Mouse (Mus musculus) lung, postnatal 0 days (tissue): ENCODE results near the gene Tmem202.

Source experiments
- CTCF ChIP-seq: IDR thresholded peaks from 2 replicates; pipeline ENCODE4 v1.5.1; 2016; ENCODE audit warnings: antibody characterized with exemption, mild to moderate bottlenecking
- EP300 ChIP-seq: IDR thresholded peaks from 2 replicates; pipeline ENCODE4 v1.6.1; 2016; ENCODE audit warnings: antibody characterized with exemption, mild to moderate bottlenecking, control low read depth

DNA sequence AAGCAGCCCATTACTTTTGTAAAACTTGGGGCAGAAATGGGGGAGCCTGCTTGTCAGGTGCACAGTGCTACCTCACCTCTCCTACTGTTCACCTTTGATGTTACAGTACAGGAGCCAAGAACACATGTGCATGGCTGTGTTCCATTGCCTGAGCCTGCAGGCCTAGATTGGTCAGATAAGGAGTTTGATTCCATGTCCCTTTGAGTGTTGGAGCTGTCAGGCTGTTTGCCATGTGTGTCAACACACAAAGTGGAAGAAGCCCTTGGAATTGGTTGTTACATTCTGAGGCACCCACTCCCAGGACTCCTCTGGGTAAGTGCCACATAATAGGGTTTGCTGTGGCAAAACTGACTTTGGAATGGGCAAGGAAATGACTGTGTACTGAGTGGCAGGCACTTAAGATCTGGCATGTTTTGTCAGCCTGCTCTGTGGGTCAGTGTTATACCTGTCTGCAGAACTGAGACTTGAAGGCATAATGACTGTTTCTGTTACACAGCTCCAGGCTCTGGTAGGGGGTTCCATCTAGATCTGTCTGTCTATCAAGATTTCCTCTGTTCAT, 3.2 kb upstream of the Tmem202 start:
- TF ChIP-seq CTCF: no peak
- TF ChIP-seq EP300: no peak
